Mouse (Mus musculus): ENCODE results near the gene Aars2.

- TF ChIP-seq E2F4 (IDR thresholded peaks at IDR 0.05; ENCODE audit: insufficient replicate concordance, low read depth, low read length) (no peak), CTCF (conservative IDR thresholded peaks at IDR 0.05 in 1 of 2, IDR thresholded peaks at IDR 0.05 in 1 of 2; ENCODE audit: low read depth in 2 of 2, low read length in 2 of 2) (no peak), PAX5 (IDR thresholded peaks at IDR 0.05; ENCODE audit: low read length) (no peak), RCOR1 (conservative IDR thresholded peaks at IDR 0.05; ENCODE audit: low read depth, low read length) (no peak), POLR2A (IDR thresholded peaks at IDR 0.05; ENCODE audit: low read depth, low read length) (no peak), NRF1 (IDR thresholded peaks at IDR 0.05; ENCODE audit: low read depth, low read length) (no peak), POLR2AphosphoS2 (IDR thresholded peaks at IDR 0.05; ENCODE audit: low read depth, low read length) (no peak), JUN (IDR thresholded peaks at IDR 0.05; ENCODE audit: insufficient read depth, low read depth, low read length) (no peak), MAX (IDR thresholded peaks at IDR 0.05; ENCODE audit: low read length) (no peak), RAD21 (IDR thresholded peaks at IDR 0.05; ENCODE audit: low read depth, low read length) (no peak), UBTF (IDR thresholded peaks at IDR 0.05; ENCODE audit: low read depth, low read length) (no peak), EP300 (IDR thresholded peaks at IDR 0.05; ENCODE audit: low read length) (no peak), GABPA (IDR thresholded peaks at IDR 0.05; ENCODE audit: insufficient replicate concordance, low read depth, low read length) (no peak), CHD1 (IDR thresholded peaks at IDR 0.05; ENCODE audit: low read depth, low read length) (no peak)
These were observed 16.6 kb downstream of the Aars2 start, which contains the start of gene Tcte1 for GRCm38 (mm10) chr17:45523263-45523662.
